Mouse (Mus musculus) kidney, adult 11 months (tissue): ENCODE measurements around the gene Akap2.

Experiments used
- DNase-seq: peaks from one replicate; pipeline ENCODE4 v3.0.0; 2022

Akap2 gene

DNA sequence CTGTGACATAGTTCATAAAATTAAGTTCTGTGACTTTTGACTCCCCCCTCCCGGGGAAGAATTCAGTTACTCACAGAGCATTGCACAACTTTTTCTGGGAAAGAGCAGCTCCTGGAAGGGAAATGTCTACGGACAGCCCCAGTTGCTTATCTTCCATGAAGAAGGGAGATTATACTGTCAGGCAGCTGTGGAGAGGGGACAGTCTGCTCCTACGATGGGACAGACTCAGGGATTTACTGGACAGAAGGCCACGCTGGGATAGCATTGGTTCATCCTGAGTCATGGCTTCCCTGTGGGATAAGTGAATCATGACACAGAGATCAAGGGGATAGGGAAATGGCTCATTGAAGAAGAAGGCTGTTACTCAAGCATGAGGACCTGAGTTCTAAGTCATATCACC is 121.9 kb downstream of the Akap2 start:
- no peak for DNase-seq

DNA sequence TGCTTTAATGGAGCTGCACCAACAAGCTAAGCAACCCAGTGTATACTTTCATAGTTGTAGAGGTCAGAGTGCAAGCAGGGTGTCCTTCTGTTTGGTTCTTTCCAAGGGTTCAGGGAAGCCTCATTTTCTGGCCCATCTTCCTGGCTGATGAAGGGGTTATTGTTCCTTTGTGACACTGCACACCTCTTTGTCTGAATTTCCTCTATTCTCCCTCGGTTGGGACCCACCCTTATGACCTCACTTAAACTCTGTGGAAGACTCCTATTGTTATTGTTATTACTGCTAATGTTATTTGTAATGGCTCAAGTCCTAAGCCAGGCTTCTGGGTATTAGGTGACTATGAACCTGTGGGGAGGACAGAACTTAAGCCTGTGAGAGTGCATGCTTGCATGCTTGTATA is 124.5 kb downstream of the Akap2 start:
- DNase-seq, result no peak

DNA sequence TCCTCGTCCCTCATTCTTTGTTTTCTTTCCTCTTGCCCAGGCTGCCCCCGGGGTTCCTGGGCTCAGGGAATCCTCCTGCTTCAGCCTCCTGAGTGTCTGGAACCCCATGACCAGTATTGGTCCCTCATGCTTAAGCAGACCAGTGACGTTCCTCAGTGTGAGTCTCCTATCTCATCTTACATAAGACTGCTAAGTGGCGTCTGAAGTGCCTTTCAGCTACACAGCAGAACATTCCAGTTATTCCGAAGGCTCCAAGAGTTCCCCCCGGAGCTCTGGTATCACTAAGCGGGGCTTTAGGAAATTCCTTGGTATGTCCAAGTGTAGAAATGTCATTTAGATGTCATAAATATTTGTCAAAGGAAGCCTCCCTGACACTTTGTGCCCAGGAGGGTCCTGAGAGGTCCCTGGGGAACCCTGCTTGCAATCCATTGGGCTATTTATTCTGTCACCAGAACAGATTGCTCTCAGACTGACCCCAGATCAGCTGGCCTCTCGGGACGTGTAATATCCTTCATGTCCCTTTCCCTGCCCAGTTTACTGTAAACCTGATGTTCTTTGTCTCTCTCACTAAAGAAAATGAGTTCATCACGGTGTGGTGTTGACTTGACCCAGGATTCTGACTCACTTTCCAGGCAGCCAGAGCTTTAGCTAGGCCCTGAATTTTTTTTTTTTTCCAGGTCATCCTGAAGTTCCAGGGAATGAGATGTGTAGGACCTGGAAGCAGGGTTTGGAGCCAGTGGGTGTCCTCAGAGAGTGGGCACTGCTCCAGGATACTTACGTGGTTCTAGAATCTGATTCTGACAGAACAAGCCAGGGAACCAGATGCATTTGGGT is 125.2 kb downstream of the Akap2 start:
- DNase-seq, result peak; percentile 51

DNA sequence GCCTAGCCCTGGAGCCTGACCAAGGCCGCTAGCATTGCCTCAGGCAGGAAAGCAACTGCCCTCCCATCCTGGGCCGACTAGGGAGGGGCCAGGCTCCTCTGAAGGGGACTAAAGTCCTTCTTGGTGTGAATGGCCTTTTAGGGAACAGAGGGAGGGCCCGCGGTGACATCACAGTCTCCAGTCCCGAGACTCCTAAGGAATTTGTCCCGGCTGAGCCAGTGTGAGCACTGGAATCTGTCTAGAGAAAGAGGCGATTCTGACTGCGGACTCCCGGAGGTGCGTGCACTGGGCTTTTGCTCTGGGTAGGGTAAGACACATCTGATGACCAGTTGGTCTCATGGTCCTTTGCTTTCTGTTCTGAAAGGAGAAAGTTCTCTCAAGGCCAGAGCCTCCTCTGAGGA is 127.6 kb downstream of the Akap2 start:
- peak; percentile 94 for DNase-seq

DNA sequence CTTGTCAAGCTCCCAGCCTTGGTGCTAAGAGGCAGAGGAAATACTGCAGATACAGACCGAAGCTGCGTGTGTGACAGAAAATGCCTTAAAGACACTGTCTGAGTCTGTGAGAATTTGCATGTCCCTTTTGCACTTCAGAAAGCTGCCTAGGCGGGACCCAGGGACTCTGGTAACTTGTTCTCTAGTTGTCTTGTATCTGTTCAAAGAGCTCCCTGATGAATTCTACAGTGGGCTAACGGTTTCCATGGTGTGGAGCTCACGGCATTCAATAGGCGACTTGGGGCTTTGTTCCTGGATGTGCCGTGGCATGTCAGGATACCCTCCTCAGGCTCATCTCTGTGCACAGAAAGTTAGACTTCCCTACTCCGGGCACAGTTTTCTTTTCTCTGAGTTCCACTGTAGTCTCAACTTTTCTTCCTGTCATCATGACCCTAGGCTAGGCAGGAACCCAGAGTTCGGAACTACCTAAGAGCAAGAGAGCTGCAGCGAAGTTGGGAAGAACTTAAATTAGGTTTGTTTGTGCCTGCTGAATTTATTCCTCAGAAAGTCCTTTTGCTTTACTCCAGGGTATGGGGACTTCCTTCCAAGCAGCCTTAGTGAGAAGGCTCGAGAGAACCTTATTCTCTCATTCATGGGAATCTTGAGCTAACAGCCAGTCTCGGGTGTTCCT is 128.2 kb downstream of the Akap2 start:
- no peak for DNase-seq

DNA sequence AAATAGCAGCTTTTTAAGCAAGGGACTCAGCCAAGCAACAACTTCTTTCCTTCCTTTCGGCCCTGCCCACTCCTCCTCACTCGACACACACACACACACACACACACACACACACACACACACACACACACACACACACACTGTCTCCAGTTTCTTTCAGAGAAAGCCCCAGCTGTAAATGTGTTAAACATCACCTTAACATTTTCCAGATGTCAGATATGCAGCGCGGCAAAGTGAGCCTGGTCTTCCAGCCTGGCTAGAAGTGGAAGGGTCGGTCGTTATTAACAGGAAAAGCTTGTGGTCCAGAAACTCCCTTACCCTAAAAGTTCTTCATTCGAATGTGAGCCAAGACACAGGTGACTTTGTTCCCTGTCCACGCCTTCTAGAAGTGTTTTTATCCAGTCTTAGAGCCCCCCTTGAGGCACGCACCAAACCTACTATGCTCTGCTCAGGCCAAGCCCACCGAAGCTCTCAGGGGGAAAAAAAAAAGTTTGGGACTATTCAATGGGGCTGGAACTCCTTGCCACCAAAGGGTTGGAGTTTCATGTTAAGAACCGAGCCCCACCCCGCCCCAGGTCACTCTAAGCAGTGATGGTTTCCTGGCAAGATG is 129.0 kb downstream of the Akap2 start:
- DNase-seq, result no peak

DNA sequence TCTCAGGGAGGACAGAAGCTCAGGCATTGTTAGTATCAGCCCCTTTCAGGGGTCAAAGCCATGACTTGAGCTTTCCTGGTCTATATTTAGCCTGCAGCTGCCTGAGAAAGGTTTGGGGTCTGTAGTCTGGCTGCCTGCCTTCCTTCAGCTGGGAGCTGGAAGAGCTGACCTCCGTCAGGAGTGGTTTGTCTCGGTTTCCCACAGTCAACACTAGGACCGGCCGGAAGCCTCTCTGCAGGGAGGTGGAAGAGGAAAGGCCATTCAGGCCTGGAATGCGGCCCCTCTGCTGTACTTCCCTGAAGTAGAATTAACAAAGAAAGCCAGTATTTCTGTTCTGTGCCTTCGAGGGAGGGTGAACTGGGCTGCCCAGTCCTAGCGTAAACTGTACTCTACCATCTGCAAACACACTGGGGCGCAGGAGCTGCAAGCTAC is 129.6 kb downstream of the Akap2 start:
- peak; percentile 54 for DNase-seq

DNA sequence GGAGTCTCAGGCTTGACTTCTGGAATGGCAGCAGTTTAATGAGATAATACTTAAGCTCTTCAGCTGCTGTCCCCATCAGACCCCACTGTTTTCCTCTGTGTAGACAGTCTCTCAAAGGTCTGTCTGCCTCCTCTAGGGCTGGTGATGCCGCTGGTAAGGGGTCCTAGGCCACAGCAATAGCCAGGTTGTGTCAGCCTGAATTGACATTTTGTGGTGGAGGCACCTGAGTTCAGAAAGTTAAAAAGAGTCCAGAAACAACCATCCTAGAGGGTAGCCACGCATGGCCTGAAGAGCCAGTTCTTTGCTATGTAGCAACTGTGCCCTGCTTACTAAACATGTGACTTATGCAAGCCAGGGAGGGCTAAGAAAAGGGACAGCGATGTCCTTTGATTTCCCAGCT is 130.2 kb downstream of the Akap2 start:
- no peak for DNase-seq

DNA sequence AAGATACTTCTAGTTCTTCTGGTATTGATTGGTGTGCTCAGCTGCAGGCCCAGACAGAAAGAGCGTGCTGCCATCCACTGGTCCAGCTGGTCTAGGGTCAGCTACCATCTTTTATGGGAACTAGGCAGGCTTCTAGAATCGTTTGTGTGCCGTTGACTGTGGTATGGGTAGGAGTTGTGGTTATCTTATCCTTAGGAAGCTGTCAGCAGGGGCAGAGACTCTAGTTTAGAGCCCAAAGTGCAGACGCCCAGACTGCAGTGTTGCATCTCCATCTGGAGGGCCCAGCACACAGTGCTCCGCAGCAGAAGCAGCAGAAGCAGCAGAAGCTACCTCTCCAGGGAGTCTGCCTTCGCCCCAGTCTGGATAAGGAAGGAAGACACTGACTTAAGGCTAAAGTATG is 132.0 kb downstream of the Akap2 start:
- DNase-seq, result no peak

DNA sequence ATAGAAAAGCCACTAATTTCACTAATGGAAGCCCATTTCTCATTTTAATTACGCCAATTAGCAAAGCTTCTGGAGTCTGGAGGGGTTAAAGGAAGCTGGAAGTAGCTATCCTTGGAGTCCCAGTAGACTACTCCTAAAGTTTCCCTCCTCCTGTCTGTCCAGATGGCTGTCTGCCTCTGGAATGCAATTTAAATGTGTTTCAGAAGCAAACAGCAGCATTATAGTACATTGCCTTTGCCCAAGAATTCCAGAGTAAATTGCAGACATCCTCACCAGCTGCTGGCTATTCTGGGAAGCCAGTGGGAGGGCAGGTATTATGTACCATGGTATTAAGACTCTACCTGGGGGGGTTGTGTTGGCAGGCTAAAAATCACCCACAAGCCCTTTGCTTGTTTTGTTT is 134.3 kb downstream of the Akap2 start:
- DNase-seq, result no peak

DNA sequence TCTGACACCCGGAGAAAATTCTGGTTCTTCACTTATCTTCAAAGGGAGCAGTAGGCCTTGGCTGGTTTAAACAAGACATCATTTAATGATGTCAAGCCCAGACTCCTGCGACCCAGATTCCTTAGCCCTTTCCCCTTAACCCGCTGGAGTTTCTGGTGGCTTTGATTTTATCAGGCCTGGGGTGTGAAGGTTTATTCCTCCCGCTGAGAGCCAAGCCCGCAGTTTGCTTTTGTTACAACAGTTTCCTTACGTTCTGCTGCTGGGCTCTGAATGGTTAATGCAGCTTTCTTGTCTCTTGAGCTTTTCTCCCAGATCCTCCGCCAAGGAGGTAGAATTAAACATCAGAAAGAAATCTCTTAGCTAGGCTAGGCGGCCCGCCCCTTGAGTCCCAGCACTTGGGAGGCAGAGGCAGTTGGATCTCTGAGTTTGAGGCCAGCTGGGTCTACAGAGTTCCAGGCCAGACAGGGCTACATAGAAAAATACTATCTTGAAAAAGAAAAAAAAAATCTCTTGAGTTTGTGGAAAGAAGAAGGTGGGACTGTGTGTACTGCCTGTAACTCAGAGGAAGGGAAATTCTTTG is 135.1 kb downstream of the Akap2 start:
- DNase-seq, result no peak

DNA sequence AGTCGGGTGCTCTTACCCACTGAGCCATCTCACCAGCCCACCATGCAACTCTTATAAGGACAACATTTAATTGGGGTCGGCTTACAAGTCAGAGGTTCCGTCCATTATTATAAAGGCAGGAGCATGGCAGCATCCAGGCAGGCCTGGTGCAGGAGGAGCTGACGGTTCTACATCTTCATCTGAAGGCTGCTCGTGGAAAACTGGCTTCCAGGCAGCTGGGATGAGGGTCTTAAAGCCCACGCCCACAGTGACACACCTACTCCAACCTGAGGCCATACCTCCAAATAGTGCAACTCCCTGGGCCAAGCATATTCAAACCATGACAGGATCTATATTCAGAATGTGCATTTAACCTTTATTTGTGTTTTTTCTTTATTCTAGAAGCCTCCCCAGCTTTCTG is 136.7 kb downstream of the Akap2 start:
- no peak for DNase-seq

DNA sequence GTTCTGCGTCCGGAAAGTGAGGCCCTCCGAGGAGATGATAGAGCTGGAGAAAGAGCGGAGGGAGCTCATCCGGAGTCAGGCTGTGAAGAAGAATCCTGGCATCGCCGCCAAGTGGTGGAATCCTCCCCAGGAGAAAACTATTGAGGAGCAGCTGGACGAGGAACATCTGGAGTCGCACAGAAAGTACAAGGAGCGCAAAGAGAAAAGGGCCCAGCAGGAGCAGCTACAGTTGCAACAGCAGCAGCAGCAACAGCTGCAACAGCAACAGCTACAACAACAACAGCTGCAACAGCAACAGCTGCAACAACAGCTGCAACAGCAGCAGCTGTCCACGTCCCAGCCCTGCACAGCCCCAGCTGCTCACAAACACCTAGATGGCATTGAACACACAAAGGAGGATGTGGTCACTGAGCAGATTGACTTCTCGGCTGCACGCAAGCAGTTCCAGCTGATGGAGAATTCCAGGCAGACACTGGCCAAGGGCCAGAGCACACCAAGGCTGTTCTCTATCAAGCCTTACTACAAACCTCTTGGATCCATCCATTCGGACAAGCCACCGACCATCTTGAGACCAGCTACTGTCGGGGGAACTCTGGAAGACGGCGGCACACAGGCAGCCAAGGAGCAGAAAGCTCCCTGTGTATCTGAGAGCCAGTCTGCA is 138.0 kb downstream of the Akap2 start:
- no peak for DNase-seq

DNA sequence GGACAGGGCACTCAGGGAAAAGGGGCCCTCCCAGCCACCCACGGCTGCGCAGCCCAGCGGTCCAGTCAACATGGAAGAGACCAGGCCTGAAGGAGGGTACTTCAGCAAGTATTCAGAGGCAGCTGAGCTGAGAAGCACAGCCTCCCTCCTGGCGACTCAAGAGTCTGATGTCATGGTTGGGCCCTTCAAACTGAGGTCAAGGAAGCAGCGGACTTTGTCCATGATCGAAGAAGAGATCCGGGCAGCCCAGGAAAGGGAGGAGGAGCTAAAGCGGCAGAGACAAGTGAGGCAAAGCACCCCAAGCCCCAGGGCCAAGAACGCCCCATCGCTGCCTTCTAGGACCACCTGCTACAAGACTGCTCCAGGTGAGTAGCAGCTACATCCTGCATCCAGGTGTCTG is 139.2 kb downstream of the Akap2 start:
- peak; percentile 57 for DNase-seq

DNA sequence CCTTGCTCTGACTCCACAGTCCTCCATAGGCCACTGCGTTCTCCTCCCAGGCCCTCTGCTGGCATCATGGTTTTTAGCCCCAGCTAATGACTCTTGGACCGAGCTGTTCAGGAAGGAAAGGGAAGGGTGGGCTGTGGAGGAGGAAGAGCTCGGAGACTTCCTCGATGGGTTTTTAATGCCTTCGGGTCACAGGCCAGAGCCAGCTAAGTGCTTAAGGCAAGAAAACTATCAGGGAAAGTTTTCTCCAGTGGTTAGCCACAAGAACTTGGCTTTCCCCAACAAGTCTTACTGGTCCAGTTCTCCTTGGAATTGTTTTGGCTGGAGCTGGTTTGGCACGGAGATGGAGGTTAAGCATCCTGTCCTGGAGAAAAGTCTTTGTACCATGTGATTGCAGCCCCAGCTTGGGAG is 142.8 kb downstream of the Akap2 start:
- peak; percentile 57 for DNase-seq

DNA sequence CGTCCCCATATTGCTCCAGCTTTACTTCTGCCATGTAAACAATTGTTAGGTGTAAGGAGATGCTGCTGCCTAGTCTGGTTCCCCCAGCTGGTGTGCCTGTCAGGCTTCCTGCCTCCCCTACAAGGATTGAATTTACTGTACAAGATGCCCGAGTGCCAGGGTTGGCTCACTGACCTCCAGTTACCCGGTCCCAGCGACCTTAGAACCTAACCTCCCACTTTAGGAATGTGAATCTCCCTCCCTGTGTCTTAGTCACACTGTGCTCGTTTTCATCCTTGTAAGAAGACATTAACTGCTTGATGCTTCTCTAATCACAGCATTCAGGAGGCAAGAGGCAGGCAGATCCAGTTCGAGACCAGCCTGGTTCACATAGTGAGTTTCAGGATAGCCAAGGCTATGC is 143.7 kb downstream of the Akap2 start:
- DNase-seq, result peak; percentile 70

DNA sequence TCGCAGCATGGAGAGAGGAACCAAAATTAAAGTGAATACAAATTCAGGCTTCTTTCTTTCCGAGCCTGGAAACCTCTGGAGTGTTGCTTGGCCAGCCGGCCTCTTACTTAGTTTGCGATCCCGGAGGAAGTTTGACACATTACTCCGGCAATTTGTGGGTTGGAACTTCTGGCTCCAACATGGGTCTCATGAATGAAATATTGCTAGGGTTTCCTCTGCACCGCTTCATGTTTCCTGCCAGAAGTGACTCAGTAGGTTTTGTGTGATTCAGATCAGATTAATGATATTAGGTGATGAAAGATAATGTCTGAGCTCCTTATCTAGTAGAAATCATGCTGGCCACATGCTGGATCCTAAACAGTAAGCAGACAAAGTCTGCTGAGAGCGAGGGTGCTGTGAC is 144.4 kb downstream of the Akap2 start:
- no peak for DNase-seq

DNA sequence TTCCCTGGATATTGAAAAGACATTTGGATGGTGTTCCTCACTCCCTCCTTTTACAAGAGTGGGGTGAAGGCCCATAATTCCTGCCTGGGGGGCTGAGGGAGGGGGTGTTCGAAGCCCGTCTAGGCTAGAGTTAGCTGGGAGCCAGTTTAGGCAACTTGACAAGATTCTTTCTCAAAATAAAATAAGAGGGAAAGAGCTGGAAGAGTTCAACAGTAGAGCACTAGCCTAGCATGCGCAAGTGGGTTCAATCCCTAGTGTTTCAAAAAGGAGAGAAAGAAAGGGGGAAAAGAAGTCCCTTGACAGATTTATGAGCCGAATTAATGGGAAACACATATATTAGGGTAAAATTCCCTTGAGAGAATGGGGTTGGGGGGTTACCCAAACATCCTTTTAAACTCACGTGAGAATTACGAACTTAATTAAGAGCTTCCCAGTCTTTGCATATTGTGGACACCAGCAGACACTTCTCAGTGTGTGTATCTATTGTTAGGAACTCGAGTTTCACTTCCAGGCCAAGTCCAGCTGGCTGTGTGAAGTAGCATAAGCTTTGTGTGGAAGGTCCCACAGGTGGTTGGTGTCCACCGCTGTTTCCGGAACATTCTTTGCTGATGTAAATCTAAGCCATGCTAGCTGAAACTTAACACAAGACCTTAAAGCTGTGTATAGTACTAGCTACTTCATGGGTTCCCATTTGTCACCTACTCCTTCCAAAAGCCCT is 145.0 kb downstream of the Akap2 start:
- DNase-seq, result no peak

DNA sequence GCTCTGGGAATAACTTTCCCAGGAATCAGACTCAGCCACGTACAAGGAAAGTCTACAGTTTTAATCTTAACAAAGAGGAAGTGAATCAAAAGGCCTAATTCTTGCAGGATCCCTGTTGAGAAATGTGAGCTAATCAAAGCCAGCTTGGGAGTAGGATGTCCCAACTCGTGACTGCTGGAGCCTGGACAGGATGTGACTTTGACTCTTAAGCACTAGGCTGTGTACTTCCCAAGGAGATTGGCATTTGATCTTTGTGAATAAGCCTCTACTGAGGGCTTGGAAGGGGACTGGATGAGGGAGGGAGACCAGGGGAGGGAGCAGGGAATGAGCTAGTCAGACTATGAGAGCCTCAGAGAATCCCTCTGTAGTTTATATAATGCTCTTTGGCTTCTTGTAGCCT is 148.6 kb downstream of the Akap2 start:
- peak; percentile 53 for DNase-seq

DNA sequence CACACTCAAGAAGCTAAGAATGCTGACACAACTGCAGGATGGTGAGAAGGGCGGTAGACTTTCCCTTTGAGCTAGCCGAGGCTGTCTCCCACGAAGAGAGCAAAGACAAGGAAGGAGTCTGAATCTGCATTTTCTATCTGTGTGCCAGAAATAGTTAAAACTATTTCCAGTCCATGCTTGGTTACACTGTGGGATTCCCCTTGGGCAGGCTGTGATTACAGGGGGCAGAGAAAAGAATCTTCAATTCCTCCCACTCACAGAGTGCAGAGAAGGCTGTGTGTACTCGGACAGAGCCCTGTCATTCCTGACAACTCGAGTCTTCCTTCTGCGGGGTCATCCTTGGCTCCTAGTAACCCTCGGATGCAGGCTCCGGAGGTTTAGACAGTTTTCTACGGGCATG is 149.5 kb downstream of the Akap2 start:
- no peak for DNase-seq

DNA sequence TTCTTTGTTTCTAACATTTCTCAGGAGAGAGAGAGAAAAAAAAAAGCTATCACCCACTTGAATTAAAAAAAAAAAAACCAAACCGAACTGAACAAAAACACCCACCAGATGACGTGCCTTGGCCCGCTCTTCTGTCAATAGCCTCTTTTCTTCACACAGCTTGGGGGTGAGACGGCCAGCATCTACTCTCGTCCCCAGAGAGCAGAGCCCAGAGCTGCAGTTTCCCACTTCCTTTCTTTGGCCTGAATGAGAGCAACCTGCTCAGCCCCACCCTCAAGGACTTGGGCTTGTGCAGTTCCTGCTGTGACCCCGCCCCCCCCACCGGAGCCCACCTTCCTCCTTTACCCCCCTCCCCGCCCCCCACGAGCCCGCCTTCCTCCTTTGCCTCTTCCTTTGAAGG is 150.0 kb downstream of the Akap2 start:
- no peak for DNase-seq

DNA sequence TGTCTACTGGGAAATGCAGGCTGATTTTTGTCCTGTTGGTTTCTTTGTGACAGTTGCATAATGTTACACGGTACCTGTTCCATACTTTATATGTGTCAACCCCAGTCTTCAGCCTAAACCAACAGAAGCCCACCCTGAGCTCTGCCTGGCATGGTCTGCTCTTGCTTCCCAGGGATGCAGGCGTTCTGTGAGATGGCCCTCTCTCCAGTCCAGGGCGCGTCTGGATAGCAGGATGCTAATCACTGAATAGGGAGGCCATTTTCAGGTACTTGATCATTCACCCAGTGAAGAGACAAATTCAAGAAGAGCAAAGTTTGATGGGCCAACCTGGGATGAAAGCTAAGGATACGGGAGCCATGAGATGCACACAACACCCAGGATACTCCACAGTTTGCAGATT is 161.7 kb downstream of the Akap2 start:
- peak; percentile 0 for DNase-seq
